Mouse (Mus musculus): ENCODE measurements around the gene Lrfn4.

DNA sequence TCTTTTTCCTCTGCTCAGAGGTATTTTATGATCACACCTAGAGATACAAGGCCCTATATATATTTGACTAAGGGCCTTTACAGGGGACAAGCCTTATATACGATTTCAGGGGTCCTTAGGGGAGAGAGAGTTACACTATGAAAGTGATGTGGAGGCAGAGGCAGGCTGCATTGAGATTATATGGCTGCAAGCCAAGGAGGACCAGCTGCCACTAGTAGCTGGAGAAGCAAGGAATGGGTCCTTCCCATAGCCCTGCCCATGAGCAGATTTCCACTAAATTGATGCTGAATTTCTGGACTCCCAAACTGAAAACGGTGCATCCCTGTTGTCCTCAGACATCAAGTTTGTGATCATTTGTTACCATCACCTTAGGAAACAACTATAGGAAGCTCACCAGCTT is 31.6 kb downstream of the Lrfn4 start:
- TF ChIP-seq CTCF (IDR thresholded peaks at IDR 0.05; ENCODE audit: control insufficient read depth, insufficient read depth, insufficient replicate concordance, low read depth, low read length) (no peak), POLR2A (IDR thresholded peaks at IDR 0.05; ENCODE audit: control insufficient read depth, low read depth, low read length) (no peak)

Measured in testis, adult 2 months (tissue).